22 mouse cellular contexts compared by ENCODE assay signal in genomic region chr10:86480711-86481110, GRCm38 (mm10). TPM values are rescaled to one million over a fixed set of nuclear protein-coding genes. Genes with fewer than 3 reads are reported as not detected.
A peak's percentile ranks its signal among the peaks of the same experiment; 100 is the strongest.
DNase-seq lines count a peak whose midpoint lies in the region.
"Had no signal": no experiment of that assay in that cellular context is flagged by ENCODE, and none has a peak within 500 bp of the region (broad histone marks: within the 10 kb centered on the region; RNA-seq: fewer than 3 reads in every experiment).

No protein-coding gene starts in this region.

- DNase-seq in frontal cortex, adult 2 months (ENCODE audit: extremely low spot score in 1 of 2, low spot score in 1 of 2): peak; percentile 52 to 62
- no peak for DNase-seq in frontal cortex, postnatal 25 days (ENCODE audit: low spot score in 2 of 2)
- peak; percentile 50 to 64 for DNase-seq in left cerebral cortex, adult 18-20 months (ENCODE audit: low spot score in 2 of 2)
- no peak for DNase-seq in left cerebral cortex, postnatal 10 days (ENCODE audit: extremely low spot score in 1 of 2, low spot score in 2 of 2)
- DNase-seq in right cerebral cortex, postnatal 36 days (ENCODE audit: low spot score in 2 of 2): peak; percentile 38 to 74
- DNase-seq in right cerebral cortex, postnatal 14 days: no peak
- DNase-seq in ovary, postnatal 36 days (ENCODE audit: low spot score): no peak
- DNase-seq: adrenal gland, postnatal 10 days; cerebellum, adult 11 months; cerebellum, adult 9-10 months; cerebellum, postnatal 36 days; gastrocnemius, postnatal 14 days; heart, postnatal 14 days; kidney, adult 11 months; kidney, postnatal 14 days; liver, embryonic 13.5 days; lung, adult 18-20 months; spleen, adult 18-20 months; thymus, adult 18-20 months; thymus, postnatal 25 days had no signal

- intact Hi-C loops in left cerebral cortex, postnatal 10 days (cut with DNase I): no loop called here

RNA-seq across cellular contexts. Expression of gene Syn3, which starts 18.0 kb away (rescaled TPM):
- 9.8 and 10.4 TPM in 2 replicates for polyA plus RNA-seq in frontal cortex, adult 2 months (2012; rRNA removed)
- total RNA-seq in left cerebral cortex, adult 18-20 months (2021): 10 to 100 TPM; 23.0 to 27.5 TPM
- 10 to 100 TPM; 42.1 to 46.0 TPM for total RNA-seq in left cerebral cortex, postnatal 10 days (2021)
- polyA plus RNA-seq: G1E; inflammation-experienced regulatory T-cells, adult 6 months had no signal

Comparison
In these comparisons a context has a peak if more than half of its experiments do, and no peak if none do; other contexts are left out.
1. DNase-seq: peak in frontal cortex, adult 2 months (2 of 2), left cerebral cortex, adult 18-20 months (2 of 2) and right cerebral cortex, postnatal 36 days (2 of 2); none in frontal cortex, postnatal 25 days (0 of 2), left cerebral cortex, postnatal 10 days (0 of 2), right cerebral cortex, postnatal 14 days (single experiment) and ovary, postnatal 36 days (single experiment).